Mouse (Mus musculus) ovary, postnatal 10 days (tissue): Measurements from ENCODE around the gene Adamts20.
"Not testable (repeated sequence)": the region's sequence is repeated elsewhere in the genome, so short reads cannot be mapped to it uniquely, and the experiment has no call there.

Experiments
- DNase-seq: peaks from one replicate; pipeline ENCODE4 v3.0.0; 2022; ENCODE audit warnings: low spot score

Gene Adamts20

DNA sequence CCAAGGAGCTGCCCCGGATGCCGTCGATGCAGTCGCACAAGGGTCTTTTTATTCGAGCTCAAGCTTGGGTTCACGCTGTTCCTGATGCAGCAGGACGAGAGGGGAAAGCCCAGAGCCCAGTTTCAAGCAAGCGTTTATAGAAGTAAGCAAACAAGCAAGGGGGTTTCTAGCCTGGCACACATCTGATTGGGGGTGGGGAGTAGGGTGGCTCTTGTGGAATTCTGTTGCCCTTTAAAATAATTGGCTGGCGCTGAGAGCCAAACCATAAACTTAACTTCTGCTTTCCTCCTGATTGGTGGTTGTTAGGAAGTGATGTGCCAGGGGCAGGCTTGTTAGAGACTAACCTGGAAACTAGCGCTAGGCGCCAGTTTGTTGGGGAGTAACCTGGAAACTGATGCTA, at the start of gene Adamts20:
TSS of gene Adamts20 (minus strand) at position 101 of the 400 bp plus-strand sequence.
- no peak for DNase-seq

DNA sequence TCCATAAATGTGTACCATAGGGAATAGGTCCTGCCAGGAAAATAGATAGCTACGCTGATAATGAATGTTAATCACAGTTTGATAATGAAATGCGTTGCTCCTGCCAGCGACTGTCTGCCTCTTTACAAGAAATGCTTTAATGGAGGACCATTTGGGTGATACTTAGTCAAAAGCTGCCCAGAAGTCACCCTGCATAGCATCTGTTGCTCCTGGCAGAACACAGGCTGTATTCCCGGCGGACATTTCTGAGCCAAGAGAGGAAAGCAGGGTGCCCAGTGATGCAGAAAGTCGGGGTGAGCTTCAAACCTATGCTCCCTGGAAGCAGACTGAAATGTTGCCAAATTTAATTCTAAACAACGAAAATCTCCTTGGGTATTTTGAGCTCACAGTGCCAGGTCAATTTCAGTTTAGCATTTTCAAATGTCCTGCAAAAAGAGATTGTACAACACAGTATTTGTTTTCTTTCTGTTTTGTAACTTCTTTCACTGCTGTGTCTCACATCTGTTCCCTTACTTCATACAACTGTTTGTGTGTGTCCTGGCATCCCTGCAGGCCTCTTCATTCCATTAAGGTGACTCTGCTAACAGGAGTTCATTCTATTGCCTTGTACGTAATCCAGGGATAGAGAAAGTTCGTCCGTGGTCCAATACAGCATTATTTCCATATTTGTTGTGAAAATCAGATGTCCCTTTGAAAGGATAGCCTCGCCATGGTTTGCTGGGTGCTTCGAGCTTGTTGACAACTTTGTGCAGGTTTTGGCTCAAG, 38.4 kb upstream of the Adamts20 start:
- no peak for DNase-seq

DNA sequence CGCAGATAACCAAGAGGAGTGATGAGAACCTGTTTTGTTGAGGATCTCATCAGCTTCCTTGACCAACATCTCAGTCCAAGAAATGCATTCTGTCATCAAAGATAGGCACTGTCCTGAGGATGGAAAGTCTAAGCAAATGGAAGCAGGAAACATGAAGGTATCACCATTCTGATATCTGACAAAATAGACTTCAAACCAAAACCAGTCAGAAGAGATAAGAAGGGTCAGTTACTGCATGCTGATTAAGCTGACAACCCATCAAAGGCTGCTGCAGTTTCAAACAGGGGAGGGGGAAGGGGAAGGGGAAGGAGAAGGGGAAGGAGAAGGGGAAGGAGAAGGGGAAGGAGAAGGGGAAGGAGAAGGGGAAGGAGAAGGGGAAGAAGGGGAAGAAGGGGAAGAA, 34.0 kb upstream of the Adamts20 start:
- DNase-seq = no peak

DNA sequence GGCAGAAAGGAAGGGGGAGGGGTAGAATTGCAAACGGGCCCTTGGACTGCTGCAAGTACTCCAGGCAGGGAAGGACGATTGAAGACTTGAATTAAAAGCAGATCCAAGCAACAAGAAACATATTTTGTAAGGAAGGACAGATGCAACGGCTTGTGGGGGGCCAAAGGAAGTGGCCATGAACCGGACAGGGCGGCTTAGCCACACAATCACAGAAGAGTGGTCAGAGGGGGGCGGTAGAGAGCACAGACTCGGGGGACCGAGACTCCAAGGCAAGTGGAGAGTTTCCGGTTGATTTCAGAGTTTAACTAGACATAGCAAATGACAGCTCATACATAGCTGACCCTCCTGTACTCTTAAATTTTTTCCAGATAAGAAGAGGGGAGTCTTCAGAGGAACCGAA, 30.7 kb upstream of the Adamts20 start:
- no peak for DNase-seq

DNA sequence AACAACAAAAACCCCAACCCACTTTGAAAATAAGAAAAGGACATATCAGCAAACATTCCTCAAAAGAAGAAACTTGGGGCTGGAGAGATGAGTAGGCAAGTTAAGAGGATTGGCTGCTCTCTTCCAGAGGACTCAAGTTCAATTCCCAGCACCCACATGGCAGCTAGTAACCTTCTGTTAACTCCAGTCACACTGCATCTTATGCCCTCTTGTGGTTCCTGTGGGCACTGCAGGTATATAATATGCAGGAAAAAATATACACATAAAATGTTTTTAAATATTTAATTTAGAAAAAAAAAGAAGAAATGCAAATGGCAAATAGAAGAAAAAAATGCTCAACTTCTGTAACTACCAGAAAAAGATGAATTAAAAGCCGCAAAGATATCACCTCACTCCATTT, 29.2 kb upstream of the Adamts20 start:
- no peak for DNase-seq

DNA sequence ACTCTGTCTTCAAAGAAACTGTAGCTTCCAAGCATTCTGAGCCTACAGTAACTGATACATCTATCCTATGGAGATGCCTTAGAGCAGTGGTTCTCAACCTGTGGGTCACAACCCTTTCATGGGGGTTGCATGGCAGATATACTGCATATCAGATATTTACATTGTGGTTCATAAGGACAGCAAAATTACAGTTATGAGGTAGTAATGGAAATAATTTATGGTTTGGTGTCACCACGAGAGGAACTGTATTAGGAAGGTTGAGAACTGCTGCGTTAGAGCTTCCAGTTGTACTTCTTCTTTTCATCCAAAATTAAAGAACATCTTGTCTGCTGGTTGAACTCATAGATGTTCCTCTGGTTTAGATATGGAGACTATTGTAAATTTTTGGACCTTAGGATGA, 24.2 kb upstream of the Adamts20 start:
- no peak for DNase-seq

DNA sequence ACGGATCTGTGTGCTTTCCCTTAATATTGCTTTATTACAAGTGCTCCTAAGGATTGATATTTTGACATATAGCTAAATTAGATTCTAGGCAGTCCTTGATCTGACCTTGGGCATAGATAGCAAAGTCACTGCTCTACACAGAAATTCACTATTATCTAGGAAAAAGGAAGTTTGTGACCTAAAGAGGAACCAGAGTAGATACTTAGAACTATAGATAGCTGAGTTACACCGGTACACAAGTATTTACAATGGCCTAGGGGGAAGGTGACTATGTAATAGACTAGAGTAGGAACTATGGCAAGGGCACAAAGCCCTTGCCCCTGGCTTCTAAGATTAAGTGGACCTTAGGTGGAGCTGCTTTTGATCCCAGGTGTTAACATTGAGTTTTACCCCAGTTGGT, 22.8 kb upstream of the Adamts20 start:
- not testable (repeated sequence) for DNase-seq

DNA sequence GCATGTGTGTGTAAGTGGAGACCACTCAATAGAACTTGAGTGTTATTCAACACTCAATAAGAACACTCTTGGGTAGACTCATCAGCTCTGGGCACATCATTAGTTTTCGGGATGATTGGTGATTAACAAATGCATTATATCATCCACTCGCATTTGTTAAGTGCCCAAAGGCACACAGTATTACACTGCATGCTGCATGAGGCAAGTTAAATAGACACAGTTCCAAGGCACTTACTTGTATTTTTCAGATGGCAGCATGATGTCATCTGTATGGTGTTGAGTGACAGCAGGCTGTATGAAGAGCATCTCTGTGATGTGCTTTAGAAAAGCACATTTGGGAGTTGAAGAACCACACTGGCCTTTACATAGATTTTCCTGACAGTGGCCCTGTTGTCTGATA, 17.3 kb upstream of the Adamts20 start:
- no peak for DNase-seq

DNA sequence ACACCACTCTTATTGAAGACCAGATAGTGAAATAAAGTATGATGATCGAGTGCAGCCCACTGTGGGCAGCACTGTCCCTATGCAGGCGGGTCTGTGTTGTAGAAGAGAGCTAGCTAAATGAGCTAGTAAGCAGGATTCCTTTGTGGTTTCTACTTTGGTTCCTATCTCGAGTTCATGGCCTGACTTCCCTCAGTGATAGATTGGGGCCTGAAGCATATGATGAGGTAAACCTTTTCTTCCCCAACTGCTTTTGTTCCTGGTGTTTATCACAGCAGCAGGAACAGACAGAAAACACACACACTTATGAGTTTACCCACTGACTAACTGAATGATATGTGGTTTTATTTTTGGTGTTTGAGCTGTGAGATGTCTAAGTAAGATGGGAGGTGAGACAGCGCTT, 15.6 kb upstream of the Adamts20 start:
- DNase-seq = no peak

DNA sequence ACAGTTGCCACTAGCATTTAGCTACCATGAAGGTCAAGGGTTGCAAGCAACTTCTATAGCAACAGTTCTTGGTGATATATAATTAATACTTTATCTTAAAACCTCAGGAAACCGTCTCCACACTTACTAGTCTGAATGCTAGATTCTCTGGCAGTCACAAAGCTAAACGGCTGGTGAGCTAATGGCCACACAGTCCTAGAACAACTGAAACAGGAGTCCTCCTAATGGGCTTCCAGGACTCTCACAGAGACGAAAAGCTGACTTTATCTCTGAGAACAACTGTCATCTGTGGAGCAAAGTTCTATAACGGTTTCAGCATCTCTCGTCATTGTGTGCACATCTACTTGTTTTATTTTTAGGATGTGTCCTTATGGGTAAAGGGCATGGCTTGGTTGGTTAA, 15.0 kb upstream of the Adamts20 start:
- DNase-seq = no peak

DNA sequence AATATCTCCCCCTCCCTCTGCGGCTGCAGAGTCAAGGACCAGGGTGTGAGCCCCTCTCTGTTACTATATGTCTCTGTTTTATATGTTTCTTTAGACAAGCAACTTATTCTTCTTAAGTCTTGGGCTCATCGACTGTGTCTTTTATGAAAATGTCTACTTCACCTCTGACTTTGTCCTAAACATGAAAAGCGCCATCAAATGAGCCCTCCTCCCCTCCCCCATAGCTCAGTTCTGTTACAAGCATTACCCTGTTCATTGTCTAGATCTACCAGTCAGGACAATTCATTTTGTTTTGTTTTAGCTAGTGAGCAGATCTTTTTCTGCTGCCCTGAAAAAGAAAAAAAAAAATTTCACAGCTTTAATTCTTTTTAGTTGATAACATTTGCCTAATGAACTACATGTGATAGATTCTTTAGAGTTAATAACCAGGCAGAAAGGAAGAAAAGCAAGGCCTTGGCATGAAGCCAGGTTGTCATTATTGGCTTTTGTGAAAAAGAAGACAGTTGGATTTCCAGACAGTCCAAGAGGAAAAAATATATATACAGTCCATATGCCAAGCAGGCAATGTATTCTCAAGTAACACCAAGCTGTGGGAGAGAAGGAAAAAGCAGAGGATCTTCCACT, 14.4 kb upstream of the Adamts20 start:
- no peak for DNase-seq

DNA sequence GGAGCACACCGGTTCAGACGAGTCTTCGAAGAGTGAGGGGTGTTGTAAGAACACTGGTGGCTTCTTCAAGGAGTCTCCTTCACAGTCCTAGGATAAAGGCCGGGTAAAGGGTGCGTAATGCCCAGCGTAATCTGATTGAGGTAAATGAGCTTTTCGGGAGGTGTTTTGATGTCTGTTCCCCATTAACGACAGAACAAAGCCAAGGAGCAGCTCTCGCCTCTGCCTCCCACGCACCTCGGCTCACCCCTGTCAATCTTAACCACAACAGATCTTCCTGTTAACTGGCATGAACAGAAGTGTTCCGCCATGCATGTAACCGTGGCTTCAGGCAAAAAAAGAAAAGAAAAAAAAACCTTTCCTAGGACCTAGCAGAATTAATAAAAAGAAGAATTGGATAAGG, 13.5 kb upstream of the Adamts20 start:
- DNase-seq = no peak

DNA sequence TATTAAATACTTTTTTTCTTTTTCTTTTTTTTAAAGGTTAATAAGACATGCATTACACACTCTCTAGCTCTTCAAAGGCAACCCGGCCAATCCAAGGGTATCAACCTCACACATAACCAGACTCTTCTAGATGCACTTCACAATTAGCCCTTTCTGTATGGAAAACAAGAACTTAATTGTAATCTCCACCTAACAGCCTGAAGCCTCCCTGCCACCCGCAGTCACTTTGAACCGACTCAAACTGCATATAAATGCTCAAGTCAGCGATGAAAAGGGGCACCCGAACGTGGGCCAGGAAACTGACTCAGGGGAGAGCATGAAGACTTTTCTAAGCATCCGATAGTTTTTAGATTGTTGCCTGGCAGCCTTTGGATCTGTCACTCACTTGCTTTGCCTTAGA, 12.1 kb upstream of the Adamts20 start:
- no peak for DNase-seq

DNA sequence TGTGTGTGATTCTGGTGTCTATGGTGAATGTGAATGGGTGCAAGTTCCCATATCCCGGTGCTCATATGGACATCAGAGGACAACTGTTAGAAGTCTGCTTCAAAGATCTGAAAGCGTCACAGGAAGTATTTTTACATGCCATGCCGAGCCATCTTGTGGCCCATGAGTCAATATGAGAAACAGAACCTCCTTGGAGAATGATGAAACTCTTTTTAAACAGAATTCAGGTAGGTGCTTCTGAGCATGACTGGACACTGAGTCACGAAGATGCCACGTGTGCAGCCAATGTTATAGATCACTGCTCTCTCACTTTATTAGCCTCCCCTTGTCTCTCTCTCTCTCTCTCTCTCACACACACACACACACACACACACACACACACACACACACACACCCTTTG, 10.8 kb upstream of the Adamts20 start:
- no peak for DNase-seq

DNA sequence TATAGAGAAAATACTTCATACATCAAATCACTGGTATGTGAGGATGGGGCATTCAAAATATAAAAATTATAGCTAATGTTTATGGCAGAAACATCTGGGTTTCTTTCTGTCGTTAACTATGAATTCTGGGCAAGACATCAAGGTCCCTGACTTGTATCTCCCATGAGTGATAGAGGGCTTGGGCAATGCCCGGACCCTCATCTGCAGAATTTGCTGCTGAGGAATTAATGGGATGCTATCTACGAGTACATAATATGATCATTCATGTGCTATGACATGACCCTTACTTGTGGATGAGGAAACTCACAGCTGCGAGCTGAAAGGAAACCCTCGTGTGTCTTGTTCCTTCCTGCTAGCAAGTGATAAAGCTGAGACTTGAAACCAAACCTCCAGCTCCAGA, 5.1 kb upstream of the Adamts20 start:
- DNase-seq = no peak

DNA sequence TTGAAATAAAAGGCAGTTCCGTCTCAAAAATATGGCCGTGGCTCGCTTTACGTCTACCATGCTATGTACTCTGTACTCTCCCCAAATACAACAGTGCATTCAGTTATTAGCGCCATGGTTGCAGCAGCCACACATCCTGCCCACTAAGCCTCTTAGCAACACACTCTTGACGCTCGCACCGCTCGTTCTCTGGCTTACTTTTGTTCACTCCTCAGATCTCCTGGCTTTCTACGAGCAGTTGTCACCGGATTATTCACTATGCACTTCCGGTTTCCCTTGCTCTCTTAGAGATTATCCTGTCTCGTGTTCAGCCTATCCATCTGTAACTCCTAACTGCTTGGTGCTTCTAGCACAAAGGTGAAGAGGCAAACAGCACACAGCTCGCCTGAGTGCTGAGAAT, 337 bp downstream of the Adamts20 start:
- no peak for DNase-seq

DNA sequence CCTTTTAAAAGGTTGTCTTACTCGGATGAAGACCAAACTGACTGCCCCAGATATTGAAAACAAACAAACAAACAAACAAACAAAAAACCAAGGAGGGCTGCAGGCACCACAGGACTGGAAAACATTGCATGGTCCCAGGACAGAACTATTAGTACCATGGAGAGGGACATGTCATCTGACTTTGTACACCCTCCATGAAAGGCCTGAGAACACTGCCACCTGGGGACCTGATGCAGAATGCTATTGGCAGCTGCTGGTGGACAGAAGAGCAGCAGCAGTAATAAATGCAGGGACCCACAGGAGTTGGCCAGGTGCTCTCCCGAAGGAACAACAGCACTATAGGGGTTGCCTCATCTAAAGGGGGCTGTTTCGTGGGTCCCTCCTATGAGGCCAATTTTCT, 2.0 kb downstream of the Adamts20 start:
- no peak for DNase-seq

DNA sequence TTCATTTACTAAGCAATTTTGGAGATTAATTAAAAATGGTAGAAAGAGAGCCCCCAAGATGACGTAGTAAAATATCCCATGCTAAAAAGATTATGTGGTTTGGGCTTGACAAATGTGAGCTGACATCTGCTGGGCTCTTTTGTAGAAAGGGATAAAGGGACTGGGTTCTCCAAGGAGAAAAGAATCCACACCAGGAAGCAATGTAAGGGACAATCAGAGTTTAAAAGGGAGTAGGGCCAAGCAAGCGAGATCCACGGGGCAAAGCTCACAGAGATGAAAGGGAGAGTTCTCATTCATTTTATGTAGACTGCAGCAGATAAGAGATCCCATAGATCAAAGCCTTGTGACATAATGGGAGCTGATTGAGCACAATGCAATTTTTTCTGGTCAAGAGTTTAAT, 3.0 kb downstream of the Adamts20 start:
- DNase-seq = no peak

DNA sequence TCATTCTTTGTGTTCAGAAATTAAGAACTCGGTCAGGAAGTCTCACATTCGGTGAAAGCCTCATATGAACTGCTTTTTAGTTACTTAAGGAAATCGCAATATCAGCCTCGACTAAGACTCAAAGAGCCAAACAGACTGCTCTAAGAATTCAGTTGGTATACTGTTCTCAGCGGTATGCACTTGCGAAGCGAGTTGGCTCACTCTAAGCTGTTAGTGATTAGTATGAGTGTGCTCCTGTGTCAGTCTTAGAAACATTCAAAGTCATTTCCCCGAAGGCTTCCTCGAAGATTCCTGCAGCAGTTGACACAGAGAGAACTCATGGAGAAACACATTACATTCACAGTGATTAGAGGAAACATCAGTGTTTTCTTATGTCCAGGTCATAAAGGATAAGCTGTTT, 4.1 kb downstream of the Adamts20 start:
- DNase-seq = no peak

DNA sequence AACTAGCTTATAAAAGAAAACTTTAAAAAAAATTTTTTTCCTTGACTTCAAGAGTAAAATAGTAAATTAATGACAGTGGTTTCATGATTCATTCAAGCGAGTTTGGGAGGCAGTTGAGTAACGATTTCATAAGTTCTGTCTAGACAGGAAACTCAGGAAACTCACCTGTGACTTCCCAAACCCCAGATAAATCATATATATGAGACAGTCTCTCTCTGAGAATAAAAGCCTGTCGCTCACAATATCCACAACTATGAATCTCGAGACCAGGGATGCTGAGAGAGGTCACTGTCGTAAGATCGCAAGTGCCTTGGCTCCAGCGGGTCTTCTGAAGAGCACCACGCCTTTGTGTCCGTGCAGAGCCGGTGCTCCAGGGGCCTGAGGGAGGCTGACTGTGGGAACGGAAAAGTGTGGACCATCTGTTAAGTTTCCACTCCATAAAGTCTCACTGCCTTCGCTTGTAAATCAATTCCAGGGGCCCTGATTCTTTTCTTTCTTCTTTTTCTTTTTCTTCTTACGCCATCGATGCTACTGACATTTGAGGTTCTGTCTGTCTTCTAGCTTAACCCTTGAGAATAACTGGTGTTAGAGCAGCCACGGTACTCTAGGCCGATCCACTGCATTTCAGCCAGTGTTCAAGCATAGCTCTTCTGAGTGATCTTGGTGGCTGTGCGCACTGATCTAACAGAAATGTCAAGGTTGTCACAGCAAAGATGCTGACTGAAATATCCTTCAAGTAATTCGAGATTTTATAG, 7.4 kb downstream of the Adamts20 start:
- DNase-seq = no peak

DNA sequence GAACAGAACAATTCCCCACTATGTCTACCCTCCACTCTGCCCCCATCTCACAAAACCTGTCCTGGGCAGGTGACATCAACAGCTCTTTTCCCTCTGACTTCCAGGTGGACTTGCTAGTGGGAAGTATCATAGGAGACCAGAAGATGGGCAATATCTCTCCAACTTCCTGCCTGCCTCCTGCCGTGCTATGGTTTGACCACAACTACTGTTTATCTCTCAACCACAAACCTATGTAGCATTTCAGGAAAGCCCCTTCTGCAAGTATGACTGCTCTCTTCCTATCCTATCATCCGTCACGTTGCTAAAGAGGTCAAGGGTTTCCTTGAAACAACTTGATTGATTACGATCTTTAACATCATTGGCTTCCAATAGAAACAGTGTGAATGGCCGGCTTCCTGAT, 12.4 kb downstream of the Adamts20 start:
- no peak for DNase-seq

DNA sequence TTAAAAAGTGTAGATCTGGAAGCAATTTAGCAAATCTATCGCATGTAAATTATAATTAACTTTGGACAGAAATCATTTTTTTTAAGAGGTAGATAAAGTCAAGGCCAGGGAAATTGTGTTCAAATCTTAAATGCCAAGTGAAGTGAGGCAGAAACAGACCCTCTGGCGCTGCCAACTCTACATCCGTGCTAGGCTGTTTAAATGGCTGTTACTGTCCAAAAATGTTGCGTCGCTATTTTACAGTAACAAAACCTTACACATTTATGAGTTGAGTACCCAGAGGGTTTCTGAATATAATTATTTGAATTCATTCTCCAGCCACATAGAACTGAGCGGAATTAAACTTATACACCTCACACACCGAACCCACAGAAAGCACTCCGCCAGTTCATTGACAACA, 13.6 kb downstream of the Adamts20 start:
- DNase-seq = no peak

DNA sequence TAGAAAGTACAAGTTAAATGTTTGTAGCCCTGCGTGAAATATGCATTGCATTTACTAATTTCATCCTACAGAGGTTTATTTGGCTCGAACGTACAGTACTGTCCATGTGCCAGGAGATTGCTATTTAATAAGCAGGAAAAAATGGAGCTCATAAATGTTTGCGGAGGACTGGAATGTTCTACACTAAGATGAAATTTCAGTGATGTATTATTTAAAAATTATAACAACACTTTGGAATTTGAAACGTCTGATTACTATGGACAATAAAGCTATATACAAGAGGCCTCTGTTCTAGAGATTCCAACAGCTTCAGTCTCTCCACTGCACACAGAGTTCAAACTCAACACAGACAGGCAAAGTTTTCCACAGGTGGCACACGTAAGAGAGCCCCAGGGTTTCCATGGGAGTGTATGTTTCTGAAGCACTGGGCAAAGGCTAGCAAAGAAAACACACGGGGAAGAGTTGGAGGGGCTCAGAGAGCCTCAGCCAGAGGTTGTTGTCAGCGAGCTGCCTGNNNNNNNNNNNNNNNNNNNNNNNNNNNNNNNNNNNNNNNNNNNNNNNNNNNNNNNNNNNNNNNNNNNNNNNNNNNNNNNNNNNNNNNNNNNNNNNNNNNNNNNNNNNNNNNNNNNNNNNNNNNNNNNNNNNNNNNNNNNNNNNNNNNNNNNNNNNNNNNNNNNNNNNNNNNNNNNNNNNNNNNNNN, 20.6 kb downstream of the Adamts20 start:
- DNase-seq = no peak
